In the genomic region with DNA sequence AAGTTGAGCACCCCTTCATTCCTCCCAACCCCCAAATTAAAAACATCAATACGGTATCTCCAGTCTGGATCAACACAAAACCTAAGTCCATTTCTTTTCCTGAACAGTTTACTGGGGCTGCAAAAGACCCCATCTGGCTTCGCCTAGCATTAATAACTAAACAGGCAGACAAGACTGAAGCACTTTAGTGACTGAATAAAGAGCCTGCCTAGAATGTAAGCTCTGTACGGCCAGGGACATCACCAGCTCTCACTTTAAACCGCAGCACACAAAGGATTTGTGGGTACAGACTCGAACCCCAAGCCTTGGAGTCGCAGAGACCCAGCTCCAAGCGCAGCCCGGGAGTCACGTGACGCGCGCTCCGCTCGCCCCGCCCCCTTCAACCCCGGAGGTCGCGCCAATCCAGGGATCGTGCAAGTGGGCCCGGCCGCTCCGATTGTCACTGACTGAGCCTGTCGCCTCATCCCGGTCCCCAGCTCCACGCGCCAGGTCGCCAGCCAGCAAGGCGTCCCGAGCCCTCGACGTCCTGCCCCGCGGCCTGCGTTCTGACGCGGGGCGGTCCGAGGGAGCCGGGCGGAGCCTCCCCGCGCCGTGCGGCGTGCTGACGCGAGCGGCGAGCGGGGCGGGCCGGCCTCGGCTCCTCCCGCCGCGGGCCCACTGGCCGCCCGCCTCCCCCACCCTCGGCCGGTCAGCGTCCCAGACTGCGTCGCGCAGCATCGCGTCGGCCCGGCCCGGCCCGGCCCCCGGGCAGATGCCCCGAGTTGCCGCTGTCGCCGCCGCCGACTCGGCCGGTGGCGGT, we compare ENCODE assay signal across 8 mouse cellular contexts. TPM values are rescaled to one million over a fixed set of nuclear protein-coding genes. Genes with fewer than 3 reads are reported as not detected.
A peak's percentile ranks its signal among the peaks of the same experiment; 100 is the strongest.
DNase-seq lines count a peak whose midpoint lies in the region; ATAC-seq and TF ChIP-seq lines count a peak whose summit lies in the region.

A gene (plus strand): TSS at position 646 of the 799 bp plus-strand sequence.

- TF ChIP-seq POLR2A in heart, adult 2 months (IDR thresholded peaks at IDR 0.05; ENCODE audit: insufficient read depth, low read depth, low read length): peak; percentile 88
- TF ChIP-seq POLR2A in kidney, adult 2 months (IDR thresholded peaks at IDR 0.05; ENCODE audit: low read depth, low read length): peak; percentile 75

- DNase-seq in 416B (ENCODE audit: low read depth): peak; percentile 75
- peak; percentile 75 to 80 for DNase-seq in adrenal gland, postnatal 4 days (ENCODE audit: low spot score in 2 of 2)
- DNase-seq in heart, adult 2 months: peak; percentile 94 to 96
- DNase-seq in kidney, adult 2 months: peak; percentile 92
- peak; percentile 95 for DNase-seq in midbrain, embryonic 14.5 days
- peak; percentile 85 for DNase-seq in spleen, adult 12 weeks (ENCODE audit: low spot score)

- H3K4me2 ChIP-seq in embryonic facial prominence, embryonic 13.5 days: peak within 1 kb of the TSS; percentile 71
- peak within 1 kb of the TSS; percentile 76 for H3K4me2 ChIP-seq in limb, embryonic 12.5 days
- H3K4me2 ChIP-seq in midbrain, embryonic 14.5 days (ENCODE audit: low read length): peak within 1 kb of the TSS; percentile 89

- peak within 1 kb of the TSS; percentile 90 for H3K4me3 ChIP-seq in embryonic facial prominence, embryonic 13.5 days
- peak within 1 kb of the TSS; percentile 81 for H3K4me3 ChIP-seq in heart, adult 2 months
- peak within 1 kb of the TSS; percentile 88 for H3K4me3 ChIP-seq in kidney, adult 2 months (ENCODE audit: insufficient read depth, low read depth, low read length)
- H3K4me3 ChIP-seq in limb, embryonic 12.5 days (replicated peaks): peak within 1 kb of the TSS; percentile 89
- peak within 1 kb of the TSS; percentile 83 for H3K4me3 ChIP-seq in midbrain, embryonic 14.5 days (replicated peaks; ENCODE audit: low read depth, low read length)

- H3K9me3 ChIP-seq in embryonic facial prominence, embryonic 13.5 days: no peaks in the 10 kb centered on the region
- no peaks in the 10 kb centered on the region for H3K9me3 ChIP-seq in limb, embryonic 12.5 days
- H3K9me3 ChIP-seq in midbrain, embryonic 14.5 days (ENCODE audit: control insufficient read depth, low read length): no peaks in the 10 kb centered on the region

- peak within 1 kb of the TSS; percentile 96 for H3K9ac ChIP-seq in embryonic facial prominence, embryonic 13.5 days
- H3K9ac ChIP-seq in heart, adult 2 months (ENCODE audit: low read depth, low read length): peak within 1 kb of the TSS; percentile 96
- H3K9ac ChIP-seq in limb, embryonic 12.5 days (replicated peaks): peak within 1 kb of the TSS; percentile 92
- H3K9ac ChIP-seq in midbrain, embryonic 14.5 days (replicated peaks; ENCODE audit: low read length): peak within 1 kb of the TSS; percentile 86

- TF ChIP-seq CTCF in heart, adult 2 months (IDR thresholded peaks at IDR 0.05): no peak
- TF ChIP-seq CTCF in kidney, adult 2 months (conservative IDR thresholded peaks at IDR 0.05; ENCODE audit: insufficient read depth, insufficient read length, low read depth, low read length): no peak

- H3K27ac ChIP-seq in embryonic facial prominence, embryonic 13.5 days: peak within 1 kb of the TSS; percentile 94
- H3K27ac ChIP-seq in heart, adult 2 months: peak within 1 kb of the TSS; percentile 99
- H3K27ac ChIP-seq in kidney, adult 2 months (ENCODE audit: insufficient read depth, low read depth, low read length): peak within 1 kb of the TSS; percentile 97
- peak within 1 kb of the TSS; percentile 97 for H3K27ac ChIP-seq in limb, embryonic 12.5 days
- H3K27ac ChIP-seq in midbrain, embryonic 14.5 days (replicated peaks; ENCODE audit: low read depth, low read length): peak within 1 kb of the TSS; percentile 91

- peaks cover 9% of the 10 kb centered on the region for H3K79me2 ChIP-seq in heart, adult 2 months (replicated peaks; ENCODE audit: control insufficient read depth, insufficient read depth, low read length)

- peaks cover 12% of the 10 kb centered on the region; the same call in 1 of the 2 replicates for H3K36me3 ChIP-seq in embryonic facial prominence, embryonic 13.5 days
- H3K36me3 ChIP-seq in heart, adult 2 months (ENCODE audit: control insufficient read depth, insufficient read depth, low read length): peaks cover 15% of the 10 kb centered on the region
- no peaks in the 10 kb centered on the region for H3K36me3 ChIP-seq in kidney, adult 2 months (ENCODE audit: control insufficient read depth, insufficient read depth, low read length)
- 0 out of 2 replicates have a peak, but pooled peaks cover 8% of the 10 kb centered on the region for H3K36me3 ChIP-seq in limb, embryonic 12.5 days
- H3K36me3 ChIP-seq in midbrain, embryonic 14.5 days (ENCODE audit: control insufficient read depth, insufficient read depth, low read length): no peaks in the 10 kb centered on the region

- H3K4me1 ChIP-seq in embryonic facial prominence, embryonic 13.5 days: peaks cover 16% of the 10 kb centered on the region
- H3K4me1 ChIP-seq in heart, adult 2 months (ENCODE audit: control insufficient read depth, insufficient read depth, low read length): peaks cover 4% of the 10 kb centered on the region
- peaks cover 15% of the 10 kb centered on the region; the same call in 1 of the 2 replicates for H3K4me1 ChIP-seq in kidney, adult 2 months (ENCODE audit: control insufficient read depth, insufficient read depth, low read length)
- peaks cover 18% of the 10 kb centered on the region for H3K4me1 ChIP-seq in limb, embryonic 12.5 days (replicated peaks)
- H3K4me1 ChIP-seq in midbrain, embryonic 14.5 days (ENCODE audit: control insufficient read depth, insufficient read depth, low read length): 0 out of 2 replicates have a peak, but pooled peaks cover 6% of the 10 kb centered on the region

- intact Hi-C loops in heart, adult 2 months (cut with DNase I): loop anchor here (5.0 kb wide), 1 partner anchor 40 kb away; no protein-coding TSS in a partner anchor

- no peaks in the 10 kb centered on the region for H3K27me3 ChIP-seq in embryonic facial prominence, embryonic 13.5 days
- H3K27me3 ChIP-seq in heart, adult 2 months (ENCODE audit: control insufficient read depth, insufficient read depth, low read length): no peaks in the 10 kb centered on the region
- H3K27me3 ChIP-seq in kidney, adult 2 months (replicated peaks; ENCODE audit: control insufficient read depth, insufficient read depth, low read length): no peaks in the 10 kb centered on the region
- H3K27me3 ChIP-seq in limb, embryonic 12.5 days: no peaks in the 10 kb centered on the region
- H3K27me3 ChIP-seq in midbrain, embryonic 14.5 days (ENCODE audit: control insufficient read depth, insufficient read depth, low read length): no peaks in the 10 kb centered on the region

- under 1% methylated on average over 76 of the region's 80 CpGs for WGBS in embryonic facial prominence, embryonic 13.5 days
- WGBS in heart, adult 2 months: 2% methylated on average over 70 of the region's 80 CpGs
- WGBS in kidney, adult 2 months: 1% methylated on average over 80 of the region's 80 CpGs
- WGBS in limb, embryonic 12.5 days: under 1% methylated on average over 71 of the region's 80 CpGs
- WGBS in midbrain, embryonic 14.5 days: under 1% methylated on average over 76 of the region's 80 CpGs

- TF ChIP-seq EP300 in heart, adult 2 months (IDR thresholded peaks at IDR 0.05; ENCODE audit: insufficient read depth, low read depth, low read length): no peak

- ATAC-seq in embryonic facial prominence, embryonic 13.5 days (ENCODE audit: insufficient number of reproducible peaks, insufficient read depth, low FRiP score, low TSS enrichment, low read depth): peak; percentile 97
- peak; percentile 95 for ATAC-seq in limb, embryonic 12.5 days (ENCODE audit: insufficient number of reproducible peaks, insufficient read depth, low FRiP score, low TSS enrichment, low read depth)
- peak; percentile 98 for ATAC-seq in midbrain, embryonic 14.5 days (ENCODE audit: low FRiP score, low TSS enrichment)

RNA-seq across cellular contexts. Expression of the gene that starts here (rescaled TPM):
- 10 to 100 TPM; 37.6 to 41.6 TPM for total RNA-seq in adrenal gland, postnatal 4 days (2021)
- 29.6 and 32.1 TPM in 2 replicates for polyA plus RNA-seq in embryonic facial prominence, embryonic 13.5 days (2015; fragmentation: Nextera tagmentation; extraction: Ambion mirVana)
- total RNA-seq in heart, adult 2 months (2021): 10 to 100 TPM; 16.9 to 20.6 TPM
- polyA plus RNA-seq in heart, adult 2 months (2012; rRNA removed): 9.2 and 15.0 TPM in 2 replicates
- 8.9 and 10.4 TPM in 2 replicates for polyA plus RNA-seq in kidney, adult 2 months (2012; rRNA removed)
- 25.6 and 26.5 TPM in 2 replicates for polyA plus RNA-seq in limb, embryonic 12.5 days (2016; fragmentation: Nextera tagmentation; extraction: Ambion mirVana)
- 17.7 and 18.6 TPM in 2 replicates for polyA plus RNA-seq in midbrain, embryonic 14.5 days (2014; fragmentation: Nextera tagmentation; extraction: Ambion mirVana)

Comparison
In these comparisons a context has a peak if more than half of its experiments do, and no peak if none do; other contexts are left out.
1. Peak in every context shown above with its lines: DNase-seq, ATAC-seq, H3K4me3 ChIP-seq and H3K27ac ChIP-seq.